Mouse (Mus musculus) embryonic facial prominence, embryonic 12.5 days (tissue): Measurements from ENCODE around the gene Skap1. TPM values are rescaled to one million over a fixed set of nuclear protein-coding genes. Genes with fewer than 3 reads are reported as not detected.

ENCODE experiments used
- ATAC-seq: fragments of 200-750 bp; cut with Nextera tagmentation; 2 replicates; pipeline ENCODE4 v1.8.0; 2017; ENCODE audit not compliant: insufficient number of reproducible peaks, insufficient read depth, low FRiP score, low TSS enrichment
- H3K27ac ChIP-seq: fragments of 300-500 bp; sonication (generic); 2 replicates; pipeline ENCODE4 v1.5.1; 2016; ENCODE audit warnings: mild to moderate bottlenecking
- H3K27me3 ChIP-seq: fragments of 300-500 bp; sonication (generic); 2 replicates; pipeline ENCODE4 v1.6.1; 2016; ENCODE audit warnings: mild to moderate bottlenecking, moderate library complexity
- H3K36me3 ChIP-seq: fragments of 300-500 bp; sonication (generic); 2 replicates; pipeline ENCODE4 v1.6.1; 2016; ENCODE audit warnings: mild to moderate bottlenecking
- H3K4me1 ChIP-seq: fragments of 300-500 bp; sonication (generic); 2 replicates; pipeline ENCODE4 v1.6.1; 2016
- H3K4me2 ChIP-seq: fragments of 300-500 bp; sonication (generic); replicated peaks from 2 replicates; pipeline ENCODE4 v1.6.1; 2016; ENCODE audit warnings: mild to moderate bottlenecking, moderate library complexity
- H3K4me3 ChIP-seq: fragments of 300-500 bp; sonication (generic); 2 replicates; pipeline ENCODE4 v1.5.1; 2016; ENCODE audit warnings: mild to moderate bottlenecking
- H3K9ac ChIP-seq: fragments of 300-500 bp; sonication (generic); 2 replicates; pipeline ENCODE4 v1.6.1; 2016; ENCODE audit warnings: mild to moderate bottlenecking, moderate library complexity
- H3K9me3 ChIP-seq: fragments of 300-500 bp; sonication (generic); 2 replicates; pipeline ENCODE4 v1.6.1; 2016; ENCODE audit warnings: mild to moderate bottlenecking, moderate library complexity
- WGBS: fragments of 180-500 bp; shearing (Covaris S2); methylation state at CpG from one replicate; pipeline ENCODE4 v1.1.7; 2016; 5-methylcytosine and 5-hydroxymethylcytosine counted together
- polyA plus RNA-seq: library from polyadenylated mRNA; unstranded; fragments of >200 nt; fragmentation: Nextera tagmentation; extraction: Ambion mirVana; gene quantifications from 2 replicates; pipeline ENCODE4 v1.2.1, GENCODE M21; 2016

Gene Skap1
- polyA plus RNA-seq, 1 experiment from 2014 or later, result 0.32 TPM

- peaks cover 41% of the 10 kb centered on the region for H3K27me3 ChIP-seq
- H3K4me3 ChIP-seq, result no peak overlapping the region
- 55% methylated on average over 7 of the region's 7 CpGs for WGBS
- ATAC-seq, result no peak
- no peak overlapping the region for H3K27ac ChIP-seq
- H3K36me3 ChIP-seq, result no peaks in the 10 kb centered on the region
- no peak overlapping the region for H3K9ac ChIP-seq
- H3K4me1 ChIP-seq, result peaks cover 14% of the 10 kb centered on the region
- no peak overlapping the region for H3K4me2 ChIP-seq
- no peaks in the 10 kb centered on the region for H3K9me3 ChIP-seq
These were observed 2.6 kb downstream of the Skap1 start for GRCm38 (mm10) chr11:96466987-96467386.

GRCm38 (mm10) chr11:96468048-96468745 lies 3.8 kb downstream of the Skap1 start:
- Histone ChIP-seq H3K27me3 (peaks cover 29% of the 10 kb centered on the region), H3K27ac (no peak overlapping the region), H3K4me2 (no peak overlapping the region), H3K4me1 (peaks cover 8% of the 10 kb centered on the region), H3K9ac (no peak overlapping the region), H3K36me3 (no peaks in the 10 kb centered on the region), H3K9me3 (no peaks in the 10 kb centered on the region), H3K4me3 (no peak overlapping the region)
- no peak for ATAC-seq
- 71% methylated on average over 9 of the region's 9 CpGs for WGBS

- WGBS, result 44% methylated on average over 3 of the region's 3 CpGs
- Histone ChIP-seq H3K9me3 (no peaks in the 10 kb centered on the region), H3K36me3 (no peaks in the 10 kb centered on the region), H3K9ac (no peak overlapping the region), H3K27me3 (no peaks in the 10 kb centered on the region), H3K27ac (no peak overlapping the region), H3K4me1 (no peaks in the 10 kb centered on the region), H3K4me3 (no peak overlapping the region), H3K4me2 (no peak overlapping the region)
- no peak for ATAC-seq
These were observed 18.3 kb downstream of the Skap1 start for GRCm38 (mm10) chr11:96482711-96483110.

- Histone ChIP-seq H3K27ac (no peak overlapping the region), H3K4me3 (no peak overlapping the region), H3K4me2 (no peak overlapping the region), H3K4me1 (no peaks in the 10 kb centered on the region), H3K27me3 (no peaks in the 10 kb centered on the region), H3K9me3 (no peaks in the 10 kb centered on the region), H3K36me3 (no peaks in the 10 kb centered on the region), H3K9ac (no peak overlapping the region)
- no peak for ATAC-seq
These were observed 18.8 kb downstream of the Skap1 start for GRCm38 (mm10) chr11:96483179-96483578.

- WGBS, result 76% methylated on average over 8 of the region's 8 CpGs
- H3K9ac ChIP-seq, result no peak overlapping the region
- no peaks in the 10 kb centered on the region for H3K4me1 ChIP-seq
- ATAC-seq, result no peak
- no peak overlapping the region for H3K27ac ChIP-seq
- H3K4me3 ChIP-seq, result no peak overlapping the region
- no peaks in the 10 kb centered on the region for H3K9me3 ChIP-seq
- no peak overlapping the region for H3K4me2 ChIP-seq
- no peaks in the 10 kb centered on the region for H3K27me3 ChIP-seq
- no peaks in the 10 kb centered on the region for H3K36me3 ChIP-seq
These were observed 34.1 kb downstream of the Skap1 start for GRCm38 (mm10) chr11:96498481-96498880.

GRCm38 (mm10) chr11:96501042-96501441 lies 36.6 kb downstream of the Skap1 start:
- no peaks in the 10 kb centered on the region for H3K27me3 ChIP-seq
- no peaks in the 10 kb centered on the region for H3K9me3 ChIP-seq
- H3K36me3 ChIP-seq, result no peaks in the 10 kb centered on the region
- H3K4me3 ChIP-seq, result no peak overlapping the region
- no peaks in the 10 kb centered on the region for H3K4me1 ChIP-seq
- no peak overlapping the region for H3K4me2 ChIP-seq
- H3K27ac ChIP-seq, result no peak overlapping the region
- no peak for ATAC-seq
- WGBS, result 60% methylated on average over 6 of the region's 6 CpGs
- H3K9ac ChIP-seq, result no peak overlapping the region

GRCm38 (mm10) chr11:96502948-96503347 lies 38.6 kb downstream of the Skap1 start:
- Histone ChIP-seq H3K27me3 (no peaks in the 10 kb centered on the region), H3K4me1 (no peaks in the 10 kb centered on the region), H3K4me2 (no peak overlapping the region), H3K9ac (no peak overlapping the region), H3K27ac (no peak overlapping the region), H3K36me3 (no peaks in the 10 kb centered on the region), H3K4me3 (no peak overlapping the region), H3K9me3 (no peaks in the 10 kb centered on the region)
- 72% methylated on average over 3 of the region's 3 CpGs for WGBS
- ATAC-seq, result no peak

GRCm38 (mm10) chr11:96504509-96505119 lies 40.2 kb downstream of the Skap1 start:
- ATAC-seq, result no peak
- Histone ChIP-seq H3K4me1 (no peaks in the 10 kb centered on the region), H3K4me3 (no peak overlapping the region), H3K9ac (no peak overlapping the region), H3K27me3 (no peaks in the 10 kb centered on the region), H3K27ac (no peak overlapping the region), H3K9me3 (no peaks in the 10 kb centered on the region), H3K4me2 (no peak overlapping the region), H3K36me3 (no peaks in the 10 kb centered on the region)
- WGBS, result 67% methylated on average over 12 of the region's 12 CpGs

GRCm38 (mm10) chr11:96505841-96506240 lies 41.4 kb downstream of the Skap1 start:
- Histone ChIP-seq H3K36me3 (no peaks in the 10 kb centered on the region), H3K27me3 (no peaks in the 10 kb centered on the region), H3K4me3 (no peak overlapping the region), H3K4me1 (no peaks in the 10 kb centered on the region), H3K9me3 (no peaks in the 10 kb centered on the region), H3K27ac (no peak overlapping the region), H3K4me2 (no peak overlapping the region), H3K9ac (no peak overlapping the region)
- ATAC-seq, result peak; percentile 52; the same call in 1 of the 2 replicates
- 77% methylated on average over 5 of the region's 5 CpGs for WGBS

GRCm38 (mm10) chr11:96515164-96515563 lies 50.8 kb downstream of the Skap1 start:
- Histone ChIP-seq H3K4me2 (no peak overlapping the region), H3K27ac (no peak overlapping the region), H3K9ac (no peak overlapping the region), H3K4me1 (no peaks in the 10 kb centered on the region), H3K36me3 (no peaks in the 10 kb centered on the region), H3K9me3 (no peaks in the 10 kb centered on the region), H3K4me3 (no peak overlapping the region), H3K27me3 (no peaks in the 10 kb centered on the region; the same call in 1 of the 2 replicates)
- WGBS, result 91% methylated on average over 3 of the region's 3 CpGs
- no peak for ATAC-seq

- Histone ChIP-seq H3K9ac (no peak overlapping the region), H3K4me3 (no peak overlapping the region), H3K4me1 (no peaks in the 10 kb centered on the region), H3K36me3 (no peaks in the 10 kb centered on the region), H3K9me3 (no peaks in the 10 kb centered on the region), H3K27ac (no peak overlapping the region), H3K27me3 (no peaks in the 10 kb centered on the region), H3K4me2 (no peak overlapping the region)
- WGBS, result 60% methylated on average over 6 of the region's 6 CpGs
- no peak for ATAC-seq
These were observed 60.1 kb downstream of the Skap1 start for GRCm38 (mm10) chr11:96524541-96524940.

GRCm38 (mm10) chr11:96526137-96526621 lies 61.8 kb downstream of the Skap1 start:
- no peaks in the 10 kb centered on the region for H3K4me1 ChIP-seq
- WGBS, result 78% methylated on average over 16 of the region's 16 CpGs
- no peak overlapping the region for H3K9ac ChIP-seq
- H3K4me2 ChIP-seq, result no peak overlapping the region
- H3K36me3 ChIP-seq, result no peaks in the 10 kb centered on the region
- no peaks in the 10 kb centered on the region for H3K9me3 ChIP-seq
- no peaks in the 10 kb centered on the region for H3K27me3 ChIP-seq
- H3K4me3 ChIP-seq, result no peak overlapping the region
- H3K27ac ChIP-seq, result no peak overlapping the region
- ATAC-seq, result no peak
